Mouse (Mus musculus): ENCODE results near the gene Slc25a20. TPM values are rescaled to one million over a fixed set of nuclear protein-coding genes. Genes with fewer than 3 reads are reported as not detected.

The Slc25a20 gene
- polyA plus RNA-seq, 1 experiment: 5.0 TPM

DNA sequence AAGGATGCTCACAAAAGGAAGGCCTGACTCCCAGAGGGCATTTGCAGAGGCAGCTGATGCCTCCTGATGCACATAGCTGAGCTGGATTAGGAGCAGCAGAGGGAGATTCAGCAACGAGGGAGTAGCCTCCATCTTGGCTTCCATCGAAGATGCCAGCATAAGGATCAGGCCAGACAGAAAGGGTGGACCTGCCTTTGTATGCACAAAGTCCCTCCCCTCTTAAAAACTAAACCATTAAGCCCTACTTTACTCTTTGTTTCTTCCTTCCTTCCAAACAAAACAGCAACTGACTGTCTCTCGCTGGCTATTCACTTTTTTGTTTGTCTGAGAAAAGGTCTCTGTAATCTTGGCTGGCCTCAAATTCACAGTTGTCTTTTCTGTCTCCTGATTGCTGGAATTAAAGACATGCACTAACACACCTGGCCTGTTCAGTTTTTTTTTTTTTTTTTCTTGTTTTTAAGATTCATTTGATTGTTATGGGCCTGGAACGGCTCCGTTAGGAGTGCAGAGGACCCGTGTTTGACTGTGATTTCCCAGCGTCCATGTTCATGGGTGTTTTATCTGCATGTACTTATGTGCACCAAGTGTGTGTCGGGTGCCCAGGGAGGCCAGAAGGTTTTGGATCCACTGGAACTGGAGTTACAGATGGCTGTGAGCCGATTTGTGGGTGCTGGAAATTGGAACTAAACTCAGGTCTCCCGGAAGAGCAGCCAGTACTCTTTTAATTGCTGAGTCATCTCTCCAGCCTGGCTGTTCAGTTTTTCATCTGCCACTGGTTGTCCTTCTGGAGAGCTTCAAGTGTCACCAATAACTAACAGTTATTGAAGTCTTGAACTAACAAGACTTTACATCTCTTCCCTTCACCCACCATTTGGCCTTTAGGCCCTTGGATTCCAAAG, 7.1 kb upstream of the Slc25a20 start:
- TF ChIP-seq GATA1 (IDR thresholded peaks at IDR 0.05; ENCODE audit: low read length): no peak

DNA sequence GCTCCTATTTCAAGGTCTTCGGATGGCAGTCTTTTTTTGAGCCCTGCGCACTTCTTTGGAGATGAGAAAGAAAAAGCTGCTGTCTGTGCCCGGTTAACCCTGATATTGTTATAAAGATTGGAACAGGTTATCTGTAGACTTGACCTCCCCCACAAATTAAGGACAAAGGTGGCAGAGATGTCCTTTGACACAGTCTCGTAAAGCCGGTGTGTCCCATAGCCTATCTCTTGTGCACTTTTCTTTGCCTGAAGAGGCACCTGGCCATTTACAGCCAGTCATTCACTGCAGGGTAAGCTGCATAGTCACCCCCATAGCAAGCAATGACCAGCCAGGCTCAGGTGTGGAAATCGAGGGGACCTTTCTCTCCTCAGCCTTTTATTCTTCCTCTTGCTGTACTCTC, 772 bp downstream of the Slc25a20 start:
- no peak for TF ChIP-seq GATA1 (IDR thresholded peaks at IDR 0.05; ENCODE audit: low read length)

DNA sequence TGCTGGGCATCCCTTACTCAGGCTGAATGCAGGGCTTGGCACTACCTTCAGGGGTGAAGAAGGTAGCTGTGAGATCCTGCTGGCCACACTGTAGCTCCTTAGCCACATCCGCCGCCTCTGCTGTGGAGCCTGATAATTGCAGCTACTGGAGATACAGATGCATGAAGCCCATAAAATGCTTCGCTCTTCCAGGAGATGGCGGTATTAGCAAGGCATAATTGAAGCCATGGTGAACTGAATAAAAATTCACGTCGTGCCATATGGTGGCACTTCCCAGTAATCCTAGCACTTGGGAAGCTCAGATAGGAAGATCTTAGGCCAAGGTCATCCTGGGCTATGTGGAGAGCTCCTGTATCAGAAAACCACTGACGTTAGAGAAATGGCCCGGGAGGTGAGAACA, 8.0 kb downstream of the Slc25a20 start:
- no peak for TF ChIP-seq GATA1 (IDR thresholded peaks at IDR 0.05; ENCODE audit: low read length)

DNA sequence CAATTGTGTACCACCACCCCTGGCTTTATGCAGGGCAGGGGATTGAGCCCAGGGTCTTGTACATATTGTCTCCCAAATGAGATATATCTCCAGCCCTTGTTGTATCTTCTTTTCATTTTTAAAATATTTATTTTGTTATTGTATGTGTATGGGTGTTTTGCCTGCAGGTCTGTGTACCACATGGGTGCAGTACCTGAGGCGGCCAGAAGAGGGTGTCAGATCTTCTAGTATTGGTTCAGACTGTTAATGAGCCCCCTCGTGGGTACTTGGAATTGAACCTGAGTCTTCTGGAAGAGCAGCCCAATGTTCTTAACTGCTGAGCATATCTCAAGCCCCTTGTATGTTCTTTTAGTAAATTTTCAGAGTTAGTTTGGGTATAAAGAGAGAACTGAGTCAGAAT, 11.3 kb downstream of the Slc25a20 start:
- TF ChIP-seq GATA1 (IDR thresholded peaks at IDR 0.05; ENCODE audit: low read length): no peak

DNA sequence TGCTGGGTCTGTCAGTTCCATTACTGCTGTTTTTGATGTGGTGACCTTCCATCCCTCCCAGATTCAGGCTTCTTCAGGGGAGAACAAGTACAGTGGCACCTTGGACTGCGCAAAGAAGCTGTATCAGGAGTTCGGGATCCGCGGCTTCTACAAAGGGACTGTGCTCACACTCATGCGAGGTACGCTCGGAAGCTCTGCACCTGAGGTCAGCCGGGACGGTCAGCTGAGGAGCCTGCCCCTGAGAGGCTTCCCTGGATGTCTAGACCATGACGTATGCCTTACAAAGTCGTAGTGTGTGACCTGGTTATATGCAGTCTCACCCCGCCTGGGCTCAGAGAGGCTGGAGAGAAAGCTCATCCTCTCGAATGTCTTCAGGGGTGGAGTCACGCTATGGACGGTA, 18.1 kb downstream of the Slc25a20 start:
- no peak for TF ChIP-seq GATA1 (IDR thresholded peaks at IDR 0.05; ENCODE audit: low read length)

DNA sequence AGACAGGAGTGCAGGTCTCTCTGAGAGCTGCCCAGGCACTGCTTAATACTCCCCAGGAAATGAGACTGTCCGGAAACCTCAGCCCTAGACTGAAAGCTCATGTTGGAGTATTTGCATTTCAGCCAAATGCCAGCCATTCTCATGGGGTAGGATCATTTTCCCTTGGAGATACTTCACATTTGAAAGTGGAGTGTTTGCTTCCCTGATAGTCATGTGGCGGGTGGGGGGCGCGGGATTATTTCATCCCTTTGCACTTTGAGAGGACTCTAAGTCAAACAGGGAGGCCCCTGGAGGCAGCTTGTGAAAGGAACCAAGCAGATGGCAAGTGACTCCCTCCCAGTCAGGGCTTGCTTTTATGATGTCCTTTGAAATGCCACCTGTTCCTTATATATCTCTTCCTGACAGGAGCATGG, 24.6 kb downstream of the Slc25a20 start:
- TF ChIP-seq GATA1 (IDR thresholded peaks at IDR 0.05; ENCODE audit: low read length): no peak

DNA sequence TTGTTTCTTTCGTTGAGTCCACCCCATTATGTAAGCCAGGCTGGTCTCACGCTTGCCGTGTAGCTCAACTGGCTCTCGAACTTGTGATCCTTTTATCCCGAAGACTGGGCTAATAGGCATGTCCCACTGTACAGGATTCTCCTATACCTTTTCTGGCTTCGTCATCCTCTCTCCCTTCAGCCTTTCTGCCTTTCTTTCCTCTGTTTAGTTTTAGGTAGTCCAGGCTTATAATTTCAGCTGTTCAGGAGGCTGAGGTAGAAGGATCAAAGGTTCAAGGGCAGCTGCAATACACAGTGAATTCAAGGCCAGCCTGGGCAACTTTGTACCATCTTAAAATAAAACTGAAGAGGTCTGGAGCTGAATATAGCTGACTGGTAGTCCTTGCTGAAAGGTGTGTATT, 25.3 kb downstream of the Slc25a20 start:
- TF ChIP-seq GATA1 (IDR thresholded peaks at IDR 0.05; ENCODE audit: low read length): no peak

DNA sequence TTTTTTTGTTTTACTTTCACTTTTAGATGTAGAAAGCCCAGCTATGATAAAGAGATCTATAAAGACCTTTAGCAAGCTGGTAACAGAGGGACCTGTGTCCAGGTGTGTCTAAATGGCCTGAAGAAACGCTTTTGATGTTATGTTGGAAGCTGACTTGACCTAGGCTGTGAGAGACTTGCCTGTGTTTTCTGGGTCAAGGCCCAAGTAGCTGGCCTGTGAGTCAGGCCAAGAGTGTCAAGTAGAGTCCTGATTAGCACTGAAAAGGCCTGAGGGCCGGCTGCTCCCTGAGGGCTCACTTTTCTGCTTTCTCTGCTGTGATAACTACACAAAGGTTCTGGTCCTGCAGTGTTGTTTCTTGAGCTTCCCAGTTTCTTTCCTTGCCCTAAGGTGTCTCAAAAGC, 25.8 kb downstream of the Slc25a20 start:
- no peak for TF ChIP-seq GATA1 (IDR thresholded peaks at IDR 0.05; ENCODE audit: low read length)

DNA sequence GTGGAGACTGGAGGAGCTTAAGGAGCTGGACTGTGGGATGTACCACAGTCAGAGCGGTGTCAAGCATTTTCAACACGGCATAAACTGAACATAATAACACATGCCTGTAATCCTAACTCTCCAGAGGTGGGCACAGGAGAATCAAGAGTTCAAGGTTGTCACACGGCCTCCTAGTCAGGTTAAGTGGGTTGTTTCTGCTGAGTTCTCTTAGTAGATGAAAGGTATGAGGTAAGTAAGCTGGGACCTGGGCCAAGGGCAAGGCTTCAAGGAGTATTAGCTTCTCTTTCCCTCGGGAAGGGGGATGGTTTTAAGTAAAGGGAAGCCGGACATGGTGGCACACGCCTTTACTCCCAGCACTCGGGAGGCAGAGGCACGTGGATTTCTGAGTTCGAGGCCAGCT, 26.6 kb downstream of the Slc25a20 start:
- TF ChIP-seq GATA1 (IDR thresholded peaks at IDR 0.05; ENCODE audit: low read length): no peak

DNA sequence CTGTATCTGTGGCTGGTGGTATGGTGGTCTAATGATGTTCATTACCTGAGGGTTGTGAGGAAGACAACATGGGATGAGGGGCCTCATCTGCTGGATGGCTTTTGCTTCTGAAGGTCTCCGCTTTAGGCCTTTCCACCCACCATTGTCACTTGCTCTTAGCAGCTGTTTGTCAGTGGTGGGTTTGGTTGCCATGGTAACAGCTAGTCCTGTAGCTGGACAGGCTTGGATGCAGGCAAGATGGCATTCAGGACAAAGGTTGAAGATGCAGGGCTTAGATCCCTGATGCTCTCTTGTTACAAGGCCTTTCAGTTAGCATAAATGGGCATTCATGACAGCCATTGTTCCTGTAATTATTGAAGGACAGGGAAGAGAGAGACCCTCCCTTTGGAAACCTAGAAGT, 27.2 kb downstream of the Slc25a20 start, which contains the start of gene Prkar2a:
Prkar2a (plus strand) TSS at position 209 of the 400 bp plus-strand sequence.
- TF ChIP-seq GATA1 (IDR thresholded peaks at IDR 0.05; ENCODE audit: low read length): no peak

DNA sequence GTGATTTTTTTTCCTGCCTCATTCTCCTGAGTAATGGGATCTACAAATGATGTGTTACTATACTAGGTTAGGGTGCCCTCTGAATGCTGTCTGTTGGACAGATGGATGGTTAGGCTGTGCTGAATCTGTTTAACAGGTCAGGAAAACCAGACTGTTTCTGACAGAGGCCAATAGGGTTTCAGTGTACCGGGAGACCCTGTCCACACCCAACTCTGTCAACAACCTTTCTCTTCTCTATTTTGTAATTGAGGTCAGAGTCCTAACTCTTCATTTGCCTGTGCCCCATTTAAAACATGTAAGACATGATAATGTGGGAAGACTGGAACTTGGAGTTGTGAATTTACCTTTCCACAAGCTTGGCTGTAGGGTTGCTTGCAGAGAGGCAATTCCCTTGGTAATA, 28.1 kb downstream of the Slc25a20 start:
- no peak for TF ChIP-seq GATA1 (IDR thresholded peaks at IDR 0.05; ENCODE audit: low read length)

DNA sequence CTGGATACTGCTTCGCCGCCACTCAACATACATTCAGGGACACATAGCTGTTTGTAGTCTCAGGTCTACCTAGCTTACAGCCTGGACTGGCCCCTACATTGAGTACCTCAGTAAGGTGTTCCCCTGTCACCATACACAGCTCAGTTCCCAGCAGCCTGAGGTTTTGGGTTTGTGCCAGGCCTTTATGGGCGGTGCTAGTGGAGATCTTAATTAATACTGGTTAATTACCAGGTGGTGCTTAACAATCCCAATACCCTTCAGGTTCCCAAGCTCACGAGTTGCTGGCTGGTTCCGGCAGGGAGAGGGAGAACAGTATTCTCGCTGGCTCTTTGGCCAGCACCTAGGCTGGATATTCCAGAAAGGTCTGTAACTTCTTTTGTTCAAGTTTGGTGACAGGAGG, 29.0 kb downstream of the Slc25a20 start:
- no peak for TF ChIP-seq GATA1 (IDR thresholded peaks at IDR 0.05; ENCODE audit: low read length)

DNA sequence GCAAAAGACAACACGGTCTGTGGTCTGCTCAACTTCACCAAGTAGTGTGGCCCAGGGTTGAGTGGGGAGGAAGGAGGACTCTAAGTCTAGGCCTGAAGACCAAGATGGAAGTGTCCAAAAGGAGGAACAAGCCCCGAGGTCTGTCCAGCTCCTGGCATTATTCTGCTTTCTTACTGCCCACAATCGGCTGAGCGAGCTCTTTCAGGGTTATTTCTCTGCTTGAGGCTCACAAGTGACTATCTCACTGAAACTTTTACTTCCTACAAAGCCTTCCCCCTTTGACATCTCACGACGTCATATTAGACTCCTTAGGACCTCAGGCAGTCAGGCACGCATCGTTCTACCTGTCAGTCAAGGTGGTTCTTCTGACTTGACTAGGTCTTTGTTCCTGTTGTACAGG, 29.5 kb downstream of the Slc25a20 start:
- no peak for TF ChIP-seq GATA1 (IDR thresholded peaks at IDR 0.05; ENCODE audit: low read length)

DNA sequence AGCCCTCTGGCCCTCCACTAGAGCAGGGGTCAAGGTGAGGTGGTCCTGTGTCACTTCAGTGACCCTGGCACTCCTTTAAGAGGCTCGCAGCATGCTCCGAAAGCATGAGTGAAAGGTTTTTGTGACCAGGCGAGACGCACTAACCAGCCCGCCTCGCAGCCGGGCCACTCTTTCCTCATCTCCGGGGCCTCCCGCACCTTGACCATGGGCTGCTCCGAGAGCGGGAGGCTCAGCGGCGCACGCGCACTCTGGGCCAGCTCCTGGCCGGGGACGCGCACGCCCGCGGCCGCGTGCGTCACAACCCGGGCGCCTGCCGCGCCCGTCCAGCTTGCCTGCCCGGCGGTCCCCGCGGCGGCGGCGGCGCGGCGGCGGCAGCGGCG, 29.9 kb downstream of the Slc25a20 start:
- TF ChIP-seq GATA1 (IDR thresholded peaks at IDR 0.05; ENCODE audit: low read length): no peak

DNA sequence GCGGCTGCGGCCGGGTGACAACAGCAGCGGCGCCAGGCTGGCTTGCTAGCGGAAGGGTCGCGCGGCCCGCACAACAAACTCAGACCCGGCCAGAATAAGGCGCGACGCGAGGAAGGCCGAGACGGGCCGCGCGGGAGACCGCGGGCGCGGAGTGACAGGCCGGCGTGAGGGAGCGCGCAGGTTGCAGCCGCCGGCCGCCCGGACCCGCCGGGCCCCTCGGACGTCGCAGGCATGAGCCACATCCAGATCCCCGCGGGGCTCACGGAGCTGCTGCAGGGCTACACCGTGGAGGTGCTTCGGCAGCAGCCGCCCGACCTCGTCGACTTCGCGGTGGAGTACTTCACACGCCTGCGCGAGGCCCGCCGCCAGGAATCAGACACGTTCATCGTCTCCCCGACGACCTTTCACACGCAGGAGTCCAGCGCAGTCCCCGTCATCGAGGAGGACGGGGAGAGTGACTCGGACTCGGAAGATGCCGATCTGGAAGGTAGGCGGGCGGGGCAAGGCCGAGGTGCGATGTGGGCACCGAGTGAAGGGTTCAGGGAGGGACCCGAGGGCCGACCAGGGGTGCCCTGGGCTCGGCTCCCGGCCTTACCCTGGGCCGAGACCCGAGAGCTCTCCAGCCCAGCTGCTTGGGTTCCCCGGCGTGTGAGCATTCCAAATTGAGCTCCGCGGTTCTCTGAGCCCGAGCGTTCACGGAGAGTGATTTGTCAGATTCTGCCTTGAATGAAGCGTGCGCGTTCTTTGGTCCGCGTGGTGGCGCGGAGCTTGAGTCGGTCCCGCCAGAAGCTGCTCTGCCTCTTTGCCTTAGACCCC, 30.5 kb downstream of the Slc25a20 start:
- TF ChIP-seq GATA1 (IDR thresholded peaks at IDR 0.05; ENCODE audit: low read length): no peak

DNA sequence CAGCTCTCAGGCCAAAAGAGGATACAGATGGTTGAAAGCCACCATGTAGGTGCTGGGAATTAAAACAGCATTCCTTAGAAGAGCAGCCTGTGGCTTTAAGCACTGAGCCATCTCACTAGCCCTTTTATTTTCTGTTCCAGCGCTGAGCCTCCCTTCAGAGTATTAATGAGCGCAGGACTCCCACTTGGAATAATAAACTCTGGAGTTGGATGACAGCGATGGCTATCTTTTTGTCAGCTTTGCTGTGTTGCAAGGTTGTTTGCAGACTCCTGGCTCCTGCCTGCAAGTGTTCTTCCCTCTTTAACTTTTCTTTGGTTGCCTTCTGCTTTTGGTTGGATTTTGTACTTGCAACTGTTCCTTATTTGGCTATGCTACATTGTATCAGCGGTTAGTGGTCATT, 32.1 kb downstream of the Slc25a20 start:
- TF ChIP-seq GATA1 (IDR thresholded peaks at IDR 0.05; ENCODE audit: low read length): no peak

DNA sequence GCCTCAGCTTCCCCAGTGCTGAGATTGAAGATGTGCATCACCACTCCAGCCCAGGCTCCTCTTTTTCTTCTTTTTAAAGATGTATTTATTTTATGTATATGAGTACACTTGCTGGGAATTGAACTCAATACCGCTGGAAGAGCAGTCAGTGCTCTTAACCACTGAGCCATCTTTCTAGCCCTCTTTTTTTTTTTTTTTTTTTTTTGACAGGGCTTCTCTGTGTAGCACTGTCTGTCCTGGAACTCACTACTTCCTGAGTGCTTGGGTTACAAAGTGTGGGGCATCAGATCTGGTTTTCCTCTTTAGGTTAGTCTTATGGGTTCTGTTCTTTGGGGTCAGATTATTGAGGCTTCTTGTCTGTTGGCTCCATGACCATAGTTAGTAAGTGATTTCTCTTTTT, 32.6 kb downstream of the Slc25a20 start:
- TF ChIP-seq GATA1 (IDR thresholded peaks at IDR 0.05; ENCODE audit: low read length): no peak
